Comparison of ENCODE assay signal across 27 mouse cellular contexts in the genomic region with DNA sequence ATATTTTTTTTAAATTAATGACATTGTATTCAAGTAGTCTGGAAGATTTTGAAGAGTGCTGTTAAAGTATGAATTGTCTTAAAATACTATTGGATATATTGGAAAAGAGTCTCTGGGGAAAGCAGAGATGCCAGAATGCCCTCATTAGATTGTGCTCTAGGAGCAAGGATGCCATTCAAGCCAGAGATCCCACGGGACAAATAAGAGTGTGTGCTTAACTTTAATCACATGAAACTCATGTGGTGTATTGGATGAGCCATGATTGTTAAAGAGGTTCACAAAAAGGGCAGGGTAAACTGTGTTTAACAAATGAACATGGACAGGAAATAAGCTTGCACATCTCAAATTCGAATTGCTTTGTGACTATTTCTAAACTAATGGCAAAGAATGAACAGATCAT.
DNase-seq lines count a peak whose midpoint lies in the region; ATAC-seq lines count a peak whose summit lies in the region.
"Had no signal": no experiment of that assay in that cellular context is flagged by ENCODE, and none has a peak within 500 bp of the region (broad histone marks: within the 10 kb centered on the region; RNA-seq: fewer than 3 reads in every experiment).

No protein-coding gene starts in this region.

- H3K9me3 ChIP-seq in midbrain, embryonic 11.5 days (ENCODE audit: control insufficient read depth, low read length): no peaks in the 10 kb centered on the region
- H3K9me3 ChIP-seq in midbrain, embryonic 15.5 days: no peaks in the 10 kb centered on the region
- H3K9me3 ChIP-seq in neural tube, embryonic 12.5 days: no peaks in the 10 kb centered on the region
- no peaks in the 10 kb centered on the region for H3K9me3 ChIP-seq in neural tube, embryonic 15.5 days (replicated peaks)
- H3K9me3 ChIP-seq: embryonic facial prominence, embryonic 15.5 days; hindbrain, embryonic 13.5 days had no signal

- 67% methylated on average over 2 of the region's 2 CpGs for WGBS in midbrain, embryonic 11.5 days
- 48% methylated on average over 2 of the region's 2 CpGs for WGBS in midbrain, embryonic 15.5 days
- 67% methylated on average over 2 of the region's 2 CpGs for WGBS in neural tube, embryonic 12.5 days
- WGBS in neural tube, embryonic 15.5 days: 52% methylated on average over 2 of the region's 2 CpGs

- DNase-seq in embryo, embryonic 11 days: peak; percentile 24
- no peak for DNase-seq in embryo, embryonic 10 days (ENCODE audit: low spot score)
- no peak for DNase-seq in midbrain, embryonic 11.5 days (ENCODE audit: low spot score, missing footprints)
- DNase-seq in mesoderm, embryonic 11.5 days (ENCODE audit: low read depth, low spot score): peak; percentile 29
- DNase-seq: adrenal gland, postnatal 10 days; adrenal gland, postnatal 36 days; B cell, adult 2 months; cerebellum, adult 11 months; cerebellum, adult 2 months; cerebellum, adult 9-11 months; cerebellum, postnatal 25 days; forebrain, postnatal 0 days; gastrocnemius, adult 2 months; gastrocnemius, postnatal 14 days; heart, adult 11 months had no signal

- no peaks in the 10 kb centered on the region for H3K27me3 ChIP-seq in midbrain, embryonic 11.5 days (ENCODE audit: control insufficient read depth, insufficient read depth, low read length)
- no peaks in the 10 kb centered on the region for H3K27me3 ChIP-seq in midbrain, embryonic 15.5 days (replicated peaks)
- H3K27me3 ChIP-seq in neural tube, embryonic 12.5 days (replicated peaks): no peaks in the 10 kb centered on the region
- H3K27me3 ChIP-seq in neural tube, embryonic 15.5 days (replicated peaks): no peaks in the 10 kb centered on the region
- H3K27me3 ChIP-seq: CH12.LX; embryonic facial prominence, embryonic 15.5 days; hindbrain, embryonic 13.5 days; Patski had no signal

- no peak overlapping the region for H3K9ac ChIP-seq in midbrain, embryonic 11.5 days (ENCODE audit: low read length)
- no peak overlapping the region for H3K9ac ChIP-seq in midbrain, embryonic 15.5 days
- no peak overlapping the region for H3K9ac ChIP-seq in neural tube, embryonic 12.5 days
- no peak overlapping the region for H3K9ac ChIP-seq in neural tube, embryonic 15.5 days (replicated peaks)
- H3K9ac ChIP-seq: embryonic facial prominence, embryonic 15.5 days; forebrain, postnatal 0 days; hindbrain, embryonic 13.5 days had no signal

- H3K36me3 ChIP-seq in midbrain, embryonic 11.5 days (ENCODE audit: control insufficient read depth, insufficient read depth, low read length): no peaks in the 10 kb centered on the region
- H3K36me3 ChIP-seq in midbrain, embryonic 15.5 days (replicated peaks): no peaks in the 10 kb centered on the region
- no peaks in the 10 kb centered on the region for H3K36me3 ChIP-seq in neural tube, embryonic 12.5 days
- H3K36me3 ChIP-seq in neural tube, embryonic 15.5 days: no peaks in the 10 kb centered on the region
- H3K36me3 ChIP-seq: embryonic facial prominence, embryonic 15.5 days; G1E; hindbrain, embryonic 13.5 days had no signal

- no peaks in the 10 kb centered on the region for H3K4me1 ChIP-seq in midbrain, embryonic 11.5 days (ENCODE audit: control insufficient read depth, insufficient read depth, low read length)
- no peaks in the 10 kb centered on the region for H3K4me1 ChIP-seq in midbrain, embryonic 15.5 days
- H3K4me1 ChIP-seq in neural tube, embryonic 12.5 days: no peaks in the 10 kb centered on the region
- no peaks in the 10 kb centered on the region for H3K4me1 ChIP-seq in neural tube, embryonic 15.5 days
- H3K4me1 ChIP-seq: embryonic facial prominence, embryonic 15.5 days; hindbrain, embryonic 13.5 days had no signal

- H3K4me2 ChIP-seq in midbrain, embryonic 11.5 days: no peak overlapping the region
- no peak overlapping the region for H3K4me2 ChIP-seq in midbrain, embryonic 15.5 days
- no peak overlapping the region for H3K4me2 ChIP-seq in neural tube, embryonic 12.5 days (replicated peaks)
- no peak overlapping the region for H3K4me2 ChIP-seq in neural tube, embryonic 15.5 days
- H3K4me2 ChIP-seq: embryonic facial prominence, embryonic 15.5 days; heart, embryonic 11.5 days; hindbrain, embryonic 13.5 days had no signal

- ATAC-seq in midbrain, embryonic 11.5 days (ENCODE audit: low FRiP score): peak; percentile 45; the same call in 1 of the 2 replicates
- ATAC-seq in midbrain, embryonic 15.5 days (replicated peaks): no peak
- ATAC-seq in neural tube, embryonic 12.5 days (ENCODE audit: low FRiP score, low read depth): peak; percentile 45; the same call in 1 of the 2 replicates
- no peak for ATAC-seq in neural tube, embryonic 15.5 days (ENCODE audit: low FRiP score)
- ATAC-seq: forebrain, embryonic 14.5 days; forebrain, postnatal 0 days; hindbrain, embryonic 16.5 days; inflammation-experienced regulatory T-cells, adult 6 months; Patski had no signal

- H3K27ac ChIP-seq in midbrain, embryonic 11.5 days (ENCODE audit: low read depth, low read length): no peak overlapping the region
- no peak overlapping the region for H3K27ac ChIP-seq in midbrain, embryonic 15.5 days
- no peak overlapping the region for H3K27ac ChIP-seq in neural tube, embryonic 12.5 days
- H3K27ac ChIP-seq in neural tube, embryonic 15.5 days (replicated peaks): no peak overlapping the region
- H3K27ac ChIP-seq: embryonic facial prominence, embryonic 15.5 days; gastrocnemius, adult 2 months; hindbrain, embryonic 13.5 days had no signal

- no peak overlapping the region for H3K4me3 ChIP-seq in midbrain, embryonic 11.5 days (ENCODE audit: low read depth, low read length)
- no peak overlapping the region for H3K4me3 ChIP-seq in midbrain, embryonic 15.5 days
- no peak overlapping the region for H3K4me3 ChIP-seq in neural tube, embryonic 12.5 days
- no peak overlapping the region for H3K4me3 ChIP-seq in neural tube, embryonic 15.5 days (replicated peaks)
- H3K4me3 ChIP-seq: embryonic facial prominence, embryonic 15.5 days; gastrocnemius, adult 2 months; hindbrain, embryonic 13.5 days had no signal

Comparison
In these comparisons a context has a peak if more than half of its experiments do, and no peak if none do; other contexts are left out.
1. DNase-seq: peak in embryo, embryonic 11 days (single experiment) and mesoderm, embryonic 11.5 days (single experiment); none in embryo, embryonic 10 days (single experiment) and midbrain, embryonic 11.5 days (single experiment).
2. ATAC-seq: peak in midbrain, embryonic 11.5 days (single experiment) and neural tube, embryonic 12.5 days (single experiment); none in midbrain, embryonic 15.5 days (single experiment) and neural tube, embryonic 15.5 days (single experiment).